Mouse (Mus musculus): ENCODE measurements around the gene Nr1d1.

DNA sequence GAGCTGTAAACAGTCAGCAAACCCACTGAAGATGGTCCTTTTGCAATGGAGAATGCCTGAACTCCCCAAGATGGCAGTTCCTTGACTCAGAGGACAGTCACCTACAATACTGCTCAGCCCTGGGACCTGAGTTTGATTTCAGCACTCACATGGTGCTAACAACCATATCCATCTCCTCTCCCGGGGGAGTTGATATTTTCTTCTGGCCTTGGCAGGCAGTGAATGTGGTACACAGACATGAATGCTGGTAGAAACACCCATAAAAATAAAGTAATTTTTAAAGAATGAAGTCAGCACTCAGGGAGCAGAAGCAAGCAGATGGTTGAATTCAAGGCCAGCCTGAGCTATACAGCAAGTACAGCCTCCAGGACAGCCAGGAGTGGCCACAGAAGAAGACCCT, 39.0 kb downstream of the Nr1d1 start:
- no peak for TF ChIP-seq POLR2A (IDR thresholded peaks at IDR 0.05; ENCODE audit: insufficient read depth, low read length)
- no peak for TF ChIP-seq CTCF (IDR thresholded peaks at IDR 0.05; ENCODE audit: low read depth, low read length)
